ENCODE assay signal across 8 mouse cellular contexts in genomic region chrX:49480846-49481245, GRCm38 (mm10). TPM values are rescaled to one million over a fixed set of nuclear protein-coding genes. Genes with fewer than 3 reads are reported as not detected.
A peak's percentile ranks its signal among the peaks of the same experiment; 100 is the strongest.
DNase-seq lines count a peak whose midpoint lies in the region; ATAC-seq and TF ChIP-seq lines count a peak whose summit lies in the region.
"Had no signal": no experiment of that assay in that cellular context is flagged by ENCODE, and none has a peak within 500 bp of the region (broad histone marks: within the 10 kb centered on the region; RNA-seq: fewer than 3 reads in every experiment).

No protein-coding gene starts in this region.

- WGBS in lung, embryonic 15.5 days = 12% methylated on average over 12 of the region's 12 CpGs
- 16% methylated on average over 12 of the region's 12 CpGs for WGBS in lung, adult 2 months
- 16% methylated on average over 12 of the region's 12 CpGs for WGBS in forebrain, postnatal 0 days
- WGBS in liver, embryonic 13.5 days (ENCODE audit: insufficient replicate concordance) = 16% methylated on average over 12 of the region's 12 CpGs
- 15% methylated on average over 12 of the region's 12 CpGs for WGBS in stomach, postnatal 0 days

- H3K9me3 ChIP-seq in lung, embryonic 15.5 days = no peaks in the 10 kb centered on the region
- no peaks in the 10 kb centered on the region for H3K9me3 ChIP-seq in forebrain, postnatal 0 days (ENCODE audit: low read length)
- H3K9me3 ChIP-seq in liver, embryonic 13.5 days (replicated peaks) = no peaks in the 10 kb centered on the region
- H3K9me3 ChIP-seq in stomach, postnatal 0 days (ENCODE audit: control insufficient read depth, low read length) = no peaks in the 10 kb centered on the region

- H3K4me2 ChIP-seq in lung, embryonic 15.5 days = peak overlapping the region; percentile 56
- H3K4me2 ChIP-seq in forebrain, postnatal 0 days (ENCODE audit: low read depth) = peak overlapping the region; percentile 57
- H3K4me2 ChIP-seq in liver, embryonic 13.5 days = peak overlapping the region; percentile 34
- H3K4me2 ChIP-seq in stomach, postnatal 0 days (replicated peaks; ENCODE audit: low read depth) = peak overlapping the region; percentile 44

- no peaks in the 10 kb centered on the region for H3K36me3 ChIP-seq in lung, embryonic 15.5 days
- no peaks in the 10 kb centered on the region for H3K36me3 ChIP-seq in forebrain, postnatal 0 days (ENCODE audit: insufficient read depth)
- H3K36me3 ChIP-seq in liver, embryonic 13.5 days = no peaks in the 10 kb centered on the region
- no peaks in the 10 kb centered on the region for H3K36me3 ChIP-seq in stomach, postnatal 0 days (ENCODE audit: control insufficient read depth, insufficient read depth, low read length)

- H3K27me3 ChIP-seq in lung, embryonic 15.5 days = peaks cover 4% of the 10 kb centered on the region; the same call in 1 of the 2 replicates
- no peaks in the 10 kb centered on the region for H3K27me3 ChIP-seq in forebrain, postnatal 0 days (ENCODE audit: insufficient read depth, low read length)
- H3K27me3 ChIP-seq in liver, embryonic 13.5 days = no peaks in the 10 kb centered on the region
- no peaks in the 10 kb centered on the region for H3K27me3 ChIP-seq in stomach, postnatal 0 days (ENCODE audit: control insufficient read depth, insufficient read depth, low read length)

- peak overlapping the region; percentile 21 for H3K4me3 ChIP-seq in lung, embryonic 15.5 days
- no peak overlapping the region for H3K4me3 ChIP-seq in lung, adult 2 months (replicated peaks; ENCODE audit: extremely low read depth, low read depth, low read length)
- H3K4me3 ChIP-seq in forebrain, postnatal 0 days (ENCODE audit: low read depth, low read length) = peak overlapping the region; percentile 36
- H3K4me3 ChIP-seq in liver, embryonic 13.5 days (replicated peaks) = peak overlapping the region; percentile 22; the same call in 1 of the 2 replicates
- no peak overlapping the region for H3K4me3 ChIP-seq in stomach, postnatal 0 days (ENCODE audit: low read depth, low read length)
- H3K4me3 ChIP-seq: erythroblast, embryonic 14.5 days had no signal

- H3K27ac ChIP-seq in lung, embryonic 15.5 days = no peak overlapping the region
- no peak overlapping the region for H3K27ac ChIP-seq in forebrain, postnatal 0 days (ENCODE audit: low read depth, low read length)
- no peak overlapping the region for H3K27ac ChIP-seq in liver, embryonic 13.5 days
- no peak overlapping the region for H3K27ac ChIP-seq in stomach, postnatal 0 days (replicated peaks)

- no peaks in the 10 kb centered on the region; the same call in 1 of the 2 replicates for H3K4me1 ChIP-seq in lung, embryonic 15.5 days
- H3K4me1 ChIP-seq in lung, adult 2 months (ENCODE audit: control insufficient read depth, insufficient read depth, low read length) = no peaks in the 10 kb centered on the region
- H3K4me1 ChIP-seq in forebrain, postnatal 0 days (ENCODE audit: insufficient read depth) = no peaks in the 10 kb centered on the region
- H3K4me1 ChIP-seq in liver, embryonic 13.5 days (replicated peaks) = no peaks in the 10 kb centered on the region
- H3K4me1 ChIP-seq in stomach, postnatal 0 days (replicated peaks; ENCODE audit: control insufficient read depth, insufficient read depth) = no peaks in the 10 kb centered on the region

- DNase-seq in lung, adult 2 months = no peak
- no peak for DNase-seq in forebrain, postnatal 0 days
- DNase-seq in liver, embryonic 13.5 days = no peak
- DNase-seq in stomach, postnatal 0 days (ENCODE audit: low spot score) = no peak
- no peak for DNase-seq in gastrocnemius, postnatal 25 days

- no peak for TF ChIP-seq POLR2A in lung, adult 2 months (IDR thresholded peaks at IDR 0.05; ENCODE audit: borderline replicate concordance, extremely low read depth, low read depth, low read length)

- no peak overlapping the region for H3K9ac ChIP-seq in lung, embryonic 15.5 days
- H3K9ac ChIP-seq in forebrain, postnatal 0 days = no peak overlapping the region
- H3K9ac ChIP-seq in liver, embryonic 13.5 days = no peak overlapping the region
- H3K9ac ChIP-seq in stomach, postnatal 0 days (ENCODE audit: low read length) = no peak overlapping the region

- TF ChIP-seq EP300 in stomach, postnatal 0 days (optimal IDR thresholded peaks at IDR 0.05) = no peak

- TF ChIP-seq CTCF in lung, adult 2 months (IDR thresholded peaks at IDR 0.05; ENCODE audit: insufficient read depth, low read length) = no peak
- TF ChIP-seq CTCF in forebrain, postnatal 0 days (IDR thresholded peaks at IDR 0.05; ENCODE audit: low read depth) = no peak; the same call in 1 of the 2 replicates
- peak; percentile 32 for TF ChIP-seq CTCF in stomach, postnatal 0 days (IDR thresholded peaks at IDR 0.05; ENCODE audit: low read depth)

- no peak; the same call in 1 of the 2 replicates for ATAC-seq in lung, embryonic 15.5 days (ENCODE audit: borderline replicate concordance, extremely low read depth, low FRiP score, low TSS enrichment)
- ATAC-seq in forebrain, postnatal 0 days = peak; percentile 43; the same call in 1 of the 2 replicates
- no peak for ATAC-seq in liver, embryonic 13.5 days (ENCODE audit: low read depth)
- ATAC-seq in stomach, postnatal 0 days (ENCODE audit: low FRiP score, low TSS enrichment) = no peak
- no peak for ATAC-seq in monocyte, adult 5-6 weeks (replicated peaks; ENCODE audit: insufficient number of reproducible peaks, low FRiP score, low TSS enrichment, poor library complexity, severe bottlenecking)

RNA-seq across cellular contexts. Expression of gene Arhgap36, which starts 17.1 kb away (rescaled TPM):
- polyA plus RNA-seq in lung, embryonic 15.5 days (2015; fragmentation: Nextera tagmentation; extraction: Ambion mirVana) = 0.56 and 0.65 TPM in 2 replicates
- polyA plus RNA-seq in lung, adult 2 months (2012; rRNA removed) = 0.08 and 0.28 TPM in 2 replicates
- 3.0 and 5.3 TPM in 2 replicates for total RNA-seq in forebrain, postnatal 0 days (2014; rRNA removed)
- 3.2 and 5.6 TPM in 2 replicates for polyA plus RNA-seq in forebrain, postnatal 0 days (2015; fragmentation: Nextera tagmentation; extraction: Ambion mirVana)
- 5.5 and 8.0 TPM in 2 replicates for polyA plus RNA-seq in liver, embryonic 13.5 days (2015; fragmentation: Nextera tagmentation; extraction: Ambion mirVana)
- 0.41 and 0.47 TPM in 2 replicates for polyA plus RNA-seq in stomach, postnatal 0 days (2015; fragmentation: Nextera tagmentation; extraction: Ambion mirVana)
- total RNA-seq in gastrocnemius, postnatal 25 days (2021) = under 1 TPM; 0.43 to 0.88 TPM
- total RNA-seq in monocyte, adult 5-6 weeks (2017) = not detected in 3 replicates
- polyA plus RNA-seq: erythroblast, embryonic 14.5 days had no signal

Comparison
In these comparisons a context has a peak if more than half of its experiments do, and no peak if none do; other contexts are left out.
1. H3K4me3 ChIP-seq: peak in lung, embryonic 15.5 days (single experiment), forebrain, postnatal 0 days (single experiment) and liver, embryonic 13.5 days (single experiment); none in lung, adult 2 months (single experiment) and stomach, postnatal 0 days (single experiment).
2. Peak in every context shown above with its lines, with median percentiles within 50 percentile points of each other: H3K4me2 ChIP-seq.